Mouse (Mus musculus) Patski (cell line): Measurements from ENCODE around the gene Olfr971. TPM values are rescaled to one million over a fixed set of nuclear protein-coding genes. Genes with fewer than 3 reads are reported as not detected.
"Not testable (repeated sequence)": the region's sequence is repeated elsewhere in the genome, so short reads cannot be mapped to it uniquely, and the experiment has no call there.

Experiments
- ATAC-seq: fragments of 100-300 bp; one replicate; pipeline ENCODE4 v1.8.0; 2021
- CTCF ChIA-PET: fragments of 350-600 bp; sonication (Branson Sonifier 250); formaldehyde crosslinking; loops from one replicate; lab custom pipeline; 2022; ENCODE audit warnings: inconsistent platforms; lab: Charles Lee
- POLR2A ChIA-PET: fragments of 350-600 bp; sonication (Branson Sonifier 250); formaldehyde crosslinking; loops from one replicate; lab custom pipeline; 2022; ENCODE audit warnings: antibody characterized with exemption, inconsistent platforms; lab: Charles Lee
- DNase-seq: peaks from one replicate; pipeline ENCODE4 v3.0.0-alpha.2; 2011; ENCODE audit warnings: low read depth, low spot score
- H3K27me3 ChIP-seq: fragments of 371-371 bp; one replicate; pipeline ENCODE4 v1.5.1; 2021
- CTCF ChIP-seq: fragments of 100-300 bp; IDR thresholded peaks from one replicate; pipeline ENCODE4 v1.5.1; 2021
- in situ Hi-C: fragments of 300-500 bp; cut with MboI; formaldehyde crosslinking; loops from 3 replicates; pipeline ENCODE4 v1.11.1; 2018; ENCODE audit warnings: low pct_unique_long_range_greater_than_20kb, mixed read lengths
- polyA plus RNA-seq: library from polyadenylated mRNA; unstranded; gene quantifications from one replicate; pipeline ENCODE4 v1.2.3, GENCODE M21; 2021

Olfr971 gene
- polyA plus RNA-seq, result not detected

- CTCF ChIA-PET, ATAC-seq, DNase-seq, in situ Hi-C loops, H3K27me3 ChIP-seq, POLR2A ChIA-PET: not testable (repeated sequence)
Measured at GRCm38 (mm10) chr9:39836576-39836975, at the start of gene Olfr971. Gene Olfr971 (plus strand): TSS chr9:39836876.

DNA sequence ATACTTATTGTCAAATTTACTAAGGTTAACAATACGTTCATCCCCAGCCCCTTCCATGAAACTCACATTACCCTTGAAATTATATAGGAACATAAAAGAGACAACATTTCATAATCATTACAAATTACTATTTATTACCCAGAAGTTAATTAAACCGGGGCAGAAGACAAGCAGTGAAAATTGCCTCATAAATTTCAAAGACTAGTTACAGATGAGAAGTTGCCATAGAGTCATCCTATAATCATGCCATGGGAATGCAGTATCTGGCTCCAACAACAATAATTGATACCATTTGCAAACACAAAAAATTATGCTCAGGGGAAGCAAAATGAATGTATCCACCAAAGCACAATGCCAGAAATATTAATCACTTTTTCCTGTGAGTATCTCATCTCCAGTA, 46.1 kb upstream of the Olfr971 start, which contains the start of gene Olfr969:
Olfr969 (plus strand) TSS at position 388 of the 400 bp plus-strand sequence.
- no peak for TF ChIP-seq CTCF
- no peak for DNase-seq
- in situ Hi-C loops, result no loop called here
- H3K27me3 ChIP-seq, result peaks cover 3% of the 10 kb centered on the region
- POLR2A ChIA-PET, result no interaction called here
- no peak for ATAC-seq
- CTCF ChIA-PET, result no interaction called here

DNA sequence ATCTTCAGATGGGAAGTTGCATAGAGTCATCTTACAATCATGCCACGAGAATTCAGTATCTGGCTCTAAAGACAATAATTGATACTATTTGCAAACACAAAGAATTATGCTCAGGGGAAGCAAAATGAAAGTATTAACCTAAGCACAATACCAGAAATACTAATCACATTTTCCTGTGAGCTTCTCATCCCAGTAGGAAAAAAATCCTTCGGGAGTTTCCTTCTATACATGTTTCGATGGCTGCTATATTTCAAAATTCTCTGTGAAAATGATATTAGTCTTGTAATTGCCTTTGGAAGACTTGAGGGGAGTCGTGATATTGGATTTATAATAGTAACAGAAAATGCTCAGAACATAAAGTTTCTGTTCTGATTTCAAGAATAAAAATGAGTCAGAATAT, 28.1 kb upstream of the Olfr971 start, which contains the start of gene Olfr970:
Olfr970 (plus strand) TSS at position 301 of the 400 bp plus-strand sequence.
- POLR2A ChIA-PET, result no interaction called here
- DNase-seq (no peak), ATAC-seq (no peak)
- CTCF ChIA-PET, result no interaction called here
- TF ChIP-seq CTCF, result no peak
- H3K27me3 ChIP-seq, result peaks cover 12% of the 10 kb centered on the region
- in situ Hi-C loops, result no loop called here

DNA sequence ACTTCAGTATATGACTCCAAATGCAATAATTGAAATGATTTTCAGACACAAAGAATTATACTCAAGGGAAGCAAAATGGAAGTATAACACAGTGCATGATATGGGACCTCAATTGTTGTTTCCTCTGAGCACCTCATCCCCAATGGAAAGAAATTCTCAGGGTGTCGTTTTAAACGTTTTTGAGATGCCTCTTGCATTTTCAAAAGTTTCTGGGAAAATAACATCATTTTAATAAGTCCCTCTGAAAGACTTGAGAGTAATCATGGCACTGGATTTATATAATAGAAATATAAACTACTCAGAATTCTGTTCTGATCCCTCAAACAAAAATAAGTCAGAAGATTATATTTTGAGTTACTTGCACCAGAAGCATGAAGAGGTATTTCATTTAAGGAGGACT, 29.4 kb downstream of the Olfr971 start, which contains the start of gene Olfr972:
Olfr972 (plus strand) TSS at position 301 of the 400 bp plus-strand sequence.
- no peak for TF ChIP-seq CTCF
- DNase-seq, result no peak
- ATAC-seq, result no peak
- H3K27me3 ChIP-seq, result no peaks in the 10 kb centered on the region
- CTCF ChIA-PET, result no interaction called here
- in situ Hi-C loops, result no loop called here
- POLR2A ChIA-PET, result no interaction called here

DNA sequence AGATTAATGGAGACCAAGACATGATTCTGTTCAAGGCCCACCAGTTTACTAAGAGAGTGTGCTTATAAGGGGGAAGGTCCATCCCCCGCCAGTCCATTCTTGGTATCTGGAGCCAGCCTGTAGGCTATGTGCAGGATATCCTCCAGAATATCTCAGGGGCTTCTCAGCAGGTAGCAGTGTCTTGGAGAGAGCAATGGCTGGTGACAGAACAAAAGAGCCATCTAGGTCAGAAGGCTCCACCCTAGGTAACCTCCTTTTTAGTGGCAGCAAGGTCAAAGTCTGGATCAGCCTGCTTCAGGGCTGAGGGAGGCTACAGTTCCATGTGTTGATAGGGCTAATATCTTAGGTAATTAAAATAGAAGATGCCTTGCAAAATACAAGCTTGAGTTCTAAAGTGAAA, 35.3 kb downstream of the Olfr971 start:
- H3K27me3 ChIP-seq, CTCF ChIA-PET, in situ Hi-C loops, POLR2A ChIA-PET, ATAC-seq, DNase-seq: not testable (repeated sequence)

DNA sequence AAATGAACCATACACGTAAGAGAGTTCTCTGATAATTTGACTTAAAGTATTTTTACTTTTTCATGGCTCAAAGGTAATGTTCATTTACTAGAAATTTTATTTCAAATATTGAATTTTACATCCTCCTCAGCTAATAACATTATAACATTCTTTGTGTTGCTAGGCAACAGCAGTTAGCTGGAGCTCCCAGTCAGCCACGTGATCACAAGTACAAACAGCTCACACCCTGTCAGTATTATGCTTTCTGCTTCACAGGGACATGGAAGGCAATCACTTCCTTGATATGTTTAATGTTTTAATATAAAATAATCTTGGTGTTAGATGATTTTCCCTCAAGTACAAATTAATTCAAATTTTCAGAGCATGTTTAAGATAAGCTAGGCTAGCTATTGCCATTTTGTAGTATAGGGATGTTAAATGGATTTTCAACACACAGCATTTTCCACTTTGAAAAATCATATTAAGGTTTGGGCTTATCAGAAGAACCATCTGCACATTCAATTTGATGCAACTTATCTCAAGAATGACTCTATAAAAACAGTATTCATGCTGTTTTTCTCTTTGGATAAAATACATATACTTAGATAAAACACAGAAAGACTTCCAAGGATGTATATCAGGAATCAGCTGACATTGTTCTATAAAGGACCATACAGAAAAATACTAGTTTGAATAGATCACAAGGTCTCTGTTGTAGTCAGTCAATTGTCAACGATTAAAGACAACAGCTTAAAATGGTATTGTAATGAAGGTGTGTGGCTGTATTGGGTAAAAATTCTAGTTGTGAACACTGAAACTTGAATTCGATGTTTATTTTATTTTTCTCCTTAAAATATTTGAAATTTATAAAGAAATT, 41.1 kb downstream of the Olfr971 start:
- ATAC-seq, DNase-seq, POLR2A ChIA-PET, in situ Hi-C loops, CTCF ChIA-PET, H3K27me3 ChIP-seq: not testable (repeated sequence)

Other genes starting within 250 kb of the Olfr971 start
- not detected for gene AW551984, start 232.5 kb upstream of the Olfr971 start, polyA plus RNA-seq
- not detected for gene Olfr148, start 226.2 kb upstream of the Olfr971 start, polyA plus RNA-seq
- not detected for gene Olfr960, start 215.5 kb upstream of the Olfr971 start, polyA plus RNA-seq
- gene Olfr961, start 191.8 kb upstream of the Olfr971 start, polyA plus RNA-seq, result not detected
- gene Olfr963, start 169.7 kb upstream of the Olfr971 start, polyA plus RNA-seq, result not detected
- gene Olfr149, start 129.8 kb upstream of the Olfr971 start, polyA plus RNA-seq, result not detected
- gene Olfr965, start 125.5 kb upstream of the Olfr971 start, polyA plus RNA-seq, result not detected
- not detected for gene Olfr150, start 105.9 kb upstream of the Olfr971 start, polyA plus RNA-seq
- gene Olfr967, start 90.6 kb upstream of the Olfr971 start, polyA plus RNA-seq, result not detected
- gene Olfr968, start 53.6 kb upstream of the Olfr971 start, polyA plus RNA-seq, result not detected
- not detected for gene Olfr969, start 45.9 kb upstream of the Olfr971 start, polyA plus RNA-seq
- gene Olfr970, start 28.0 kb upstream of the Olfr971 start, polyA plus RNA-seq, result not detected
- not detected for gene Olfr972, start 29.5 kb downstream of the Olfr971 start, polyA plus RNA-seq
- not detected for gene Olfr229, start 70.5 kb downstream of the Olfr971 start, polyA plus RNA-seq
- not detected for gene Olfr974, start 100.6 kb downstream of the Olfr971 start, polyA plus RNA-seq
- not detected for gene Olfr975, start 115.2 kb downstream of the Olfr971 start, polyA plus RNA-seq
- not detected for gene Olfr976, start 124.3 kb downstream of the Olfr971 start, polyA plus RNA-seq
- not detected for gene Olfr978, start 155.2 kb downstream of the Olfr971 start, polyA plus RNA-seq
- 0.05 TPM for gene Olfr979, start 166.6 kb downstream of the Olfr971 start, polyA plus RNA-seq
- gene Olfr980, start 172.7 kb downstream of the Olfr971 start, polyA plus RNA-seq, result not detected
- not detected for gene Olfr981, start 184.6 kb downstream of the Olfr971 start, polyA plus RNA-seq
- not detected for gene Olfr982, start 237.0 kb downstream of the Olfr971 start, polyA plus RNA-seq